Mouse (Mus musculus) layer of hippocampus, adult 9-11 months (tissue): ENCODE results near the gene Il4ra.

Experiments
- DNase-seq: peaks from one replicate; pipeline ENCODE4 v3.0.0; 2022

Gene Il4ra

DNA sequence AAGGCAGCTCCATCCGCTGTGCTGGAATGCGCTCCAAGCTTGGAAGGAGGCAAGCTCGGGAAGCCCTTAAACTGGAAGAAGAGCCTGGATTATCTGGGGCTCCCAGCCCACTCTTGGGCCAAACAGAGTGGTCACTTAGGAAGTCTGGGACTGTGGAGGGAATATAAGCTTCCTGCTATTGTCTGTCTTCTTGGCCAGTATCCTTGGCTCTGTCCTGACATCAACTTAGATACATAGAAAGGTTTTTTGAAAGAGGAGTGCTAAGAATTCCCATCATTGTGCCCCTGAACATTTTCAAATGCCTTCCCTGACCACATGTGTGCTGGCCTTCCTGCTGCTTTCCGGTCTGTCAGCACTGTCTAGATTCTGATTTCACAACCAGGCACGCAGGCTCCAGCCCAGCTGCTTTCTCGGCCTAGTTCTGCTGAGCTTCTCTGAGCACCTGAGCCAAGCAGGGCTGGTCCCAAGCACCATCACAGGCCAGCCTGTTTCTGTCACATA, 989 bp upstream of the Il4ra start:
- DNase-seq, result peak; percentile 72

DNA sequence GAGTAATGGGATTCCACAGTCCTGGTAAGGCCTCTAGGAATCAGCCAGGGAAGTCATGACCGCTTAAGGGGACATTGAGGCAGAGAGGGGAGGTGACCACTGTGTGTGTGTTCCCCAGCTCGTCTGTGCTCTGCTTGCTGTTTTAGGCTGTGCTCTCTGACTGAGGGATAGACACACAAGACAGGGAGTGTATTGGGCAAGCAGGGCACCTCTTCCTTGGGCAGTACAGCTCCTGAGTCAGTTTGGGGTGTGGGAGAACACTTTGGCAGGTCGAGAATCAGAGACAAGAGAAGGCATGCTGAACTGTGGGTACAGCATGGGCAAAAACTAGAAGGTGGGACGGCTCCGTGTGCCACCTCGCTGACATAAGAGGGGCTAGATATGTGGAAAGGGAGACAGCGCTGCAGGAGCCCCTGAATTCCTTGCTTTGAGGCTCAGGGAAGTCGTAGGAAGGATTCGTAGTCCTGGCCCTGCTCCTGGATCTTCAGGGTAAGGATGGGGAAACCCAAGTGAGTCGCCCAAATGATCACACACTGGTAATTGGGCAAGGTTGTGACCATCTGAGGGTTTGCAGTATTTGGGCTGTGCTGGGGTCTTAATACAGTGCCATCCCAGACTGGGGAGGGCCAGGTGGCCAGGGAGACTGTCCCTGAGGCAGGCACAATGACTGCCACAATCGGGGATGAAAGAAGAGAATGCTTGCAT, 1.1 kb downstream of the Il4ra start:
- no peak for DNase-seq

DNA sequence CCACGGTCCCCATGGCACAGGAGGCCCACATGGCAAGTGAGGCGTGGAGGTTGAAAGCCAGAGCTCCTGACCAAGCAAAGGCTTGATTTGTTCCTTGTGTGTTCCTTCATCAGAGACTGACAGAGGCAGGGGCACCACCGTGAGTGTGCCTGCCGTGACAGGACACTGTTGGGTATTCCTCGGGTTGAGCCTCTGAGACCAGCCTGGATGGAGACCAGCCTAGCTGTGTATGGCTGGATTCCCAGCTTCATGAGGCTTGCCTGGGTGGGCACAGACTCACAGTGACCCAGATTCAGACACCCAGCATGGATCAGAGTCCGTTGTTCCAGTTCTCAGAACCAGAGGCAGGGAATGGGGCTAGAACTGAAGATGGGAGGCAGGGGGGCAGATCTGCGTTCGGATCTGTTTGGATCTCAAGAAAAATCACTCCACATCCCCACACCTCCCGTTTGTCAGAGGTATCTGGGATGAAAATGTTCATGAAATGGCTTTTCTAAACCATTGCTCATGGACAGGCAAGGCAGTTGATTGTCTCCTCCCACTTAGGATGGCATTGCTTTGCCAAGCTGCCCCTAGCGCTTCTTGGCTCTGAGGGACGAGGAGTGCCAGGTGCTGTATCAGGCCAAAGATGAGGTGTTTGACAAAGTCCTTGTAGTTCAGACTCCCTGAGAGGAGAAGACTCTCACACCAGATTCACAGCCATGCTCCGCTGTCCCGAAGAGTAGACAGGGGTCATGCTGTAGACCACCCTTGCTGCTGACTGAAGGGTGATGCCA, 1.9 kb downstream of the Il4ra start:
- no peak for DNase-seq

DNA sequence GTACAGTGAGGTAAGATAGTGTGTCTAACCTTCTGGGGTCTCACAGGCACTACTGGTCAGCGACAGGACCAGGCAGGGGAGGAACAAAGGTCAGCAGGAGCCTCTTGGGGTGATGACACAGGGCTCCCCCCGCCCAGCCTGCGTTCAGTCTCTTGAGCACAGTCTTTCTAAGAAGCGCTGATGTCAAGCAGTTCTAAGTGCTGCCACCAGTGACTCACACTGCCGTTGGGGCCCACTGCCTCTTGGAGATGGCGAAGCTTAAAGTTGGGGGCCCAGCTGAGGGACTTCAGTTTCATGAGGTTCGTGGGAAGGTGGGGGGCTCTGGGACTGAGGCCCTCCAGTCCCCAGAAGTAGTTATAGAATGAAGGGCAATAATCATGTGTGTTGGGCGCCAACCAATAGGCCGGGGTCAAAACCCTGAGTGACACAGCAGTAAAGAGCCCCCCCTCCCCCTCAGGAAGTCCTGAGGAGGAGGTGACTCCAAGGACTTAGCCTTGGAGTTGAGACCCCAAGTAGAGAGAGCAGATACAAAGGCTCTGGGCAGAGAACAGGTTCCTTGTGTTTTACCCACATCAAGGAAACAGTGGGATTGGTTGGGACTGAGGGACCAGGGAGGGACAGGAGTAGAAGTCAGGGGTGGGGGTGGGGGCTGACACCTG, 2.7 kb downstream of the Il4ra start:
- no peak for DNase-seq

DNA sequence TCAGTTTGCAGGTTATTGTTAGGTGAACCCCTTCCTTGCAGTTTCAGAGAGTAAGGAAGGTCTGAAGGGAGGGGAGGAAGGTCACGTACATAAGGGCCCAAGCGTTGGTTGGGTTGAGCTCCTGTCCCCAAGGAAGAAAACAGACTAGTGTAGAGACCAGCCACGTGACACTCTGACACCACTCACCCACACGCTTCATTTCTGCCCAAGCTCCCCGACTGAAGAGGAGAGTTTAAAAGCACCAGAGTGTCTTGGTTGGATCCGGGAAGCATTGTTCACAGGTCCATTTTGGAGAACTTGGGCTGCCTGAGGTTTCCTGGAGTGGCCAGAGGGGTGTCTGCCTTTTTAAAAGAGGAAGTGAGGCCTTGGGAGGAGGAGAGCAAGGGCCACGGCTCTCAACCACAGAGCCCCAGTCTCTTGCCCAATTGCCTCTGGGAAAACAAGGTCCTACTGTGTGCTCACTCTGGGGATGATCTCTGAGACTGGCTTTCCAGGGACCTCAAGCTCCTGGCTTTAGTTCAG, 3.5 kb downstream of the Il4ra start:
- peak; percentile 77 for DNase-seq

DNA sequence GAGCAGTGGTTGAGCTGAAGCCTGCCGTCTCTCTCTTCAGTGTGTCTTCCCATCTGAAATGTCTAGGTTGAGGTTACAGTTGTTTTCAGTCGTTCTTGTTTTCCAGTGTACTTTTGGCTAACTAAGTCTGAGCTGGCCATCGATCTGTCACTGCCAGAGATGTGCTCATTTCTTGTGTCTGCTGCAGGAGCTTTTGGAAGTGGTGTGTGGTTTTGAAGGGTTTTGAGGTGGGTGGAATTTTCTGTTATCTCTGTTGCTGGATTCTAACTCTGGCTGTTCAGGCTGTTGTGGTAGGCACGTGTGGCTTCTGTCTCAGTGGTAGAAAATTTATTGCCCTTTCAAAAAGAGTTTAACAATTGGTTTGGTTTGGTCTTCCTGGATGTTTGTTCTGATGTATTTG, 4.2 kb downstream of the Il4ra start:
- DNase-seq, result no peak

DNA sequence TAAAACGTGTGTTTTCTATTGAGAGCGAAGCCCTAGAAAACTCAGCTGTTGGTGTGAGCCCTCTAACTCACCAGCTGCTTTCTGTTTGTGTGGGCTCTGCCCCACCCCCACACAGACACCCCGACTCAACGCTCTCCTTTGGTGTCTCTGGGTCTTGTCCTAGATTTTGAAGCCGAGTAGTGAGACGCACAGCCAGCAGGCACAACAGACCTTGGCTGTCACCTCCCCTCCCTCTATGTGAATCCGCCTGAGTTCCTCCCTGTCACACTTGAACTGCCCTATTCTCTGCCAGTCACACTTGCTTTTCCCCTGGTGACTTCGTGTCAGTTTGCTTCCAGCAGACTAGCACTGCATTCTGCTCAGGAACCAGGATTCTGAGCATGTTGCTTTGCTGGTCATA, 4.9 kb downstream of the Il4ra start:
- no peak for DNase-seq

DNA sequence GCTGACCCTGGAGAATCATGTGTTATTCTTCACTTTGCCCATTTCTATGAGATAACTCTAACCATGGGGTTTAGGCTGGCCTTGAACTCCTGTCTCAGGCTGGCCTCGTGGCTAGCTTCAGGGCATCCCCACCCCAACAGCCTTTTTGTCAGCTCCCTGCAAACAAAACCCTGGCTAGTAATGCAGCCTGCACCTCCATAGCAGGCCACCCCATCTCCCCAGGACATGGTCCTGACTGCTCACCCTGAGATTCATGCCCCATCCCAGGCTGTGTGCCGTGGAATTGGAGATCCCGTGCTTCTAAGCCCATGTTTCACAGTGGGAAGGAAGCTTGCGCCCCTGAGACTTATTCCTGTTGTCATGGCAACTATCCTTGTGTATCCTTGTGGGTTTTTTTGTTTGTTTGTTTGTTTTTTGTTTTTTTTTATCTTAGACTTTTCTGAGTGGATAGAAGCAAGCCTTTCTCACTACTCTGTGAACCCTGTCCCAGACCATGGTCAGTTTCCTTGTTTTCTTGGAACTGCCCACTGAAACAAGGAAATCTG, 6.6 kb downstream of the Il4ra start:
- no peak for DNase-seq

DNA sequence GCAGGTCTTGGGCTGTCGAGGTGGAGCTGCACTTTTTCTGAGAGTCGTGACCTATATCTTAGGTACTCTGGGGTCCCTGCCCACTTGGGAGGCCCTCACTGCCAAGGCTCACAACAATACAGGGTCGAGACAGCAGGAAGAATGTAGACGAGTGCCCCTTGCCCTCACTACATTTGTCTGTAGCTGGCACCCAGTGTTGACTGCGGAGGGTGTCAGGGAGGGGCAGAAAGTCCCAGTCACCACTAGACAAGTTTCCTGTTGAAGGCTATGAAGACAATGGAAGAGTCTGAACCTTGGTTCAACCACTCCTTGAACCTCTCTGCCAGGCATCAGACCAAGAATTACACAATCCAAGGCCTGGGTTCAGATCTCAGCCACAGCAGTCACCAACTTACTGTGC, 7.1 kb downstream of the Il4ra start:
- DNase-seq, result no peak

DNA sequence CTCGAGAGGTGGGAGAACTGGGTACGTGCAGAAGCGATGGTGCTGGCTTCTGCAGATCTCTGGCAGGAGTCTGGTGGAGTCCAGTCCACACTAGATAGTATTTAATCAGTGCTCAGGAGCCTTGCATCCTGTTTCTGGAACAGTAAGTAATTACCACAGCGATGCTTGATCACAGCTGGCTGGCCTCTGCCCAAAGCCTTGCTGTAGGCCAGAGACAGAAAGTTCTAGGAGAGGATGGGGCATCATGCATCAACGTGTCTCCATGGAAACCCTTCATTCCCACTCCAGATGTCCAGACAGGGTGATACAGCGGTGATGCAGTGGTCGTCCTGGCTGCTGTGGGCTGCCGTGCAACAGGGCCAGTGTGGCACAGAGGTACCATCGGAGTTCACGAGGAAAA, 7.6 kb downstream of the Il4ra start:
- no peak for DNase-seq

DNA sequence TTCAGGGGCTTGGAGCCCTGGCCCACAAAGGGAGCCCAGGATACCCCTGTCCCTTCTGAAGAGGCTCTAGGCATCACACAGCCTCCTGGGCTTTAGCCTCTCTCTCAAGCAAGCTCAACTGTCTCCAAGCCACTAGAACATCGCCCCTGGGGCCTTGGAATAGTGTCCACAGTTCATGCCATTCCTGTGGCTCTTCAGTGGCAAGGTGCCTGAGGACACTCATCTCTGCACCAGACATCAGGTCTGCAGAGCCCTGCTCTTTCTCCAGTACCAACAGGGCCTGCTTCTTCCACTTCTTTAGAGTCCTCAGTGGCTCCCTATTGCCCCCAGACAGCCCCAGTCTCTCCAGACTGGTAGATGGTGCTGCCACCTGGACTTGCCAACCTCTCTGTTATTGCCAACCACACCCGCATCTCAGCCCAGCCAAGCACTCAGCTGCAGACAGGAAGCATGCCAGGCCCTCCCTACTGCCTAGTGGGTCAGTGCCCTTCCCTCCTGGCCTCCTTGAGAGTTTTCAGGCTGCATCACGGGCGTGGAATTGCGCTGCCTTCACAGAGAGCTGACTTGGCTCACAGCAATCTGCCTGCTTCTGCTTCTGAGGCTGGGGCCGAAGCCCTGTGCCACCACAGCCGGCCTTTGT, 8.3 kb downstream of the Il4ra start:
- no peak for DNase-seq

DNA sequence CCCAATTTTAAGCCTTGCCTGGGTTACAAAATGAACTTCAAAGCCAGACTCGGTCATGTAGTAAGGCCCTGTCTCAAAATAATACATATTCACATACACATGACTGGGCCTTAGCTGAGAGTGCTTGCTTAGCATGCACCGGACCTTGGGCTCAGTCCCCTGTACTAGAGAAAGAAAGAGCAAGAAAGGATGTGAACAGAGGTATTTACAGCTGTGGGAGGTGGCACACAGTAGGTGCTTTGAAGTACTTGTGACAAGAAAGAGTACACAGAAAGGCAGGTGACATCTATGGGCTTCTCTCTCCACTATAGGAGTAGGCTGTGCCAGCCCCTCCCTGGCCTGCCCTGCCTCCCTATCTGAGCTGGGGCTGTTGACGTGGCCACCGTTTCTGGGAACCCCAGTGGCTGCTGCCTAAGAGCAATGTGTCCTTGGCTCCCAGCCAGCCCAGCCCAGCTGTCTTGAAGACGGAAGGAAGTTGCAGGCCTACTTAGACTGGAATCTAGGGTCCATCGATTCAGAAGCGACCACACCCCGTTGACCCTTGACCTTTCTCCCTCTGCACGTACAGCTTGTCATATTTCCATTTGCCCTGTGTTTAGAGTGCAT, 9.3 kb downstream of the Il4ra start:
- DNase-seq, result peak; percentile 72

DNA sequence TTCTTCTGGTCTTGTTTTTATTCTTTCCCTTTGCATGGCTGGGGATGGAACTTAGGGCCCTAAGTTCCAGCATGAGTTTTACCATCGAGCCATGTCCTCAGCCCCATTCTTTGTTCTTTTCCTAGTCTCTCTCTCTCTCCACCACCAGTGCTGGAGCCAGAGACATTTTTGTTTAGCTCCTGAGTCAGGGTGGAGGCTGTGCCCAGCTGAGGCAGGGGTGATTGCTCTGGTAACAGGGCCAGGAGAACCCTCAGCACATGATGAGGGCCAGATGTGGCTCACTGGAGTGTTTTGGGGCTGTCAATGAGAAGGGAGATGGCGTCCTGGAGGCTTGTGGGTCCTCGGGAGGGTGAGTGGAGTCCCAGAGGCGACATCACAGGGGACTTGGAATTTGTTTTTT, 10.5 kb downstream of the Il4ra start:
- no peak for DNase-seq

DNA sequence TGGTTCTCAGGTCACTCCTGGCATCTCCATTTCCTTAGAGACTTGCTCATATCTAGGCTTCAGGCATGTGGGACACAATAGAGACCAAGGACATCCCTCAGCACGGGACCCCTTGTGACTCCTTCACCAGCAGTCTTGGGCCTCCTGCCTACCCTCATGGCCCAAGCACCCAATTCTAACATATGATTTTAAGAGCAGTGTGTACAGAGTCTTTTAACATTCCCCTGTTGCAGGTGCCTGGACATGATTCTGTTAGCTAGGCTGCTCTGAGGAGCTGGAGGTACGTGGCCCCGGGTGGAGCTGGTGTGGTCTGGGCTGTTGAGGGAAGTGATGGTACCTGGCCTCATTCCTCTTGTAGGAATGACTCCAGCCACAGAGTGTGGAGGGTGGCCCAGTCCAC, 11.2 kb downstream of the Il4ra start:
- DNase-seq, result no peak

DNA sequence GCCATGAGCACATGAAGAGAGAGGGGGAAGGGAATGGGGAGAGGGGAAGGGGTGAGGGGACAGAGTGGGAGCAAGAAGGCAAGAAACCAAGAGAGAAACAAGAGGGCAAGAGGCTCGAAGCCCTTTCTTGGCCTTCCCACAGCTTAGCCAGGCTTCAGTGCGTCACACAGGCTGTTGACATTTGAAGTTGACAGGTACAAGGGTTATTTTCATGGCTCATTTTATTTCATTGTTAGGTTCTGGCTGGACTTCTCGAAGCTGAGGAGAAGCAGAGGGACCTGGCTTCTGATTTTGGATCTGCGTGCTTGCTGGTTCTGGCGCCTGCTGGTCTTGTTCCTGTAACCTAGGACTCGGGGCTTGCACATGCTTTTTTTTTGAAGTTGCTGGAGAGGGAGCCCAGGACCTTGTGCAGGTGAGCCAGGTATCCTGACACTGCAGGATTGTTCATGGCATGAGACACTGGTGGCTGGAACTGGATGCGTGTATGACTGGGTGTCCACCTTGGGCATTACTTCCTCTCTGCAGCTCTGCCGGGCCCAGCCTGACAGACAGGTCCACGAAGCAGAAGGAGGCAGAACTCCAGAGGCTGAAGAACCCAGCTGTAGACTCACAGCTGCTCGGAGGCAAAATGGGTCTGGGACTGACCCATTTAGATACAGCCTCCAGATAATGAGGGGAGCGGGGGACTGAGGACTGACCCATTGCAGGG, 12.6 kb downstream of the Il4ra start:
- no peak for DNase-seq

DNA sequence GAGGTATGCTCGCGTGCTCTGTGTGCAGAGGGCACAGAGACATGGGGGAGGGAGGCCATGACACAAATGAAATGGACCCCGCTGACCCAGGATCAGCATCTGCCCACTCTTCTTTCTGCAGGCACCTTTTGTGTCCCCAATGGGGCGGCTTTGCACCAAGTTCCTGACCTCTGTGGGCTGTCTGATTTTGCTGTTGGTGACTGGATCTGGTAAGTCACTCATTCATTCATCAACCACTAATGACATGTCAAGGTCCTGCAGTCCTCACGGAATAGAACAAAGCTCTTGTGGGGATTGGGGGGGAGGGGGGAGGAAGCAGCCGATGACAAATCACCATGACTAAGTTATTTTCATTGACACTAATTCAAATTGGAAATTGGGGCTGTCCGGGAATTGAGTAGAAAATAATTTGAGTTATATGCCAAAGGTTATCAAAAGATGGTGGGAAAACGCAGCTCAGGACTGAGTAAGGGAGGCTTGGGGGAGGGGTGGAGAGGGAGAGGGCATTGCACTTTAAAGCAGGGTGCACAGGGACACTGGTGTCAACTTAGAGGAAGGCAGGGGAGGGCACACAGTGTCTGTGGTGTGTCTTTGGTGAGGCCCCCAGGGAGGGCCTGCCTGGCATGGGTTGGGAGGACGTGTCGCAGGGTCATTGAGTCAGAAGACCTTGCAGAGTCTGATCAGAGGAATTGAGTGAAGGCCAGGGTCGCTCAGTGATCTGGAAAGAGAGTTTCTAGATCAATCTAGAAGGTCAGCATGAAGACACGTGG, 13.8 kb downstream of the Il4ra start:
- DNase-seq, result no peak

DNA sequence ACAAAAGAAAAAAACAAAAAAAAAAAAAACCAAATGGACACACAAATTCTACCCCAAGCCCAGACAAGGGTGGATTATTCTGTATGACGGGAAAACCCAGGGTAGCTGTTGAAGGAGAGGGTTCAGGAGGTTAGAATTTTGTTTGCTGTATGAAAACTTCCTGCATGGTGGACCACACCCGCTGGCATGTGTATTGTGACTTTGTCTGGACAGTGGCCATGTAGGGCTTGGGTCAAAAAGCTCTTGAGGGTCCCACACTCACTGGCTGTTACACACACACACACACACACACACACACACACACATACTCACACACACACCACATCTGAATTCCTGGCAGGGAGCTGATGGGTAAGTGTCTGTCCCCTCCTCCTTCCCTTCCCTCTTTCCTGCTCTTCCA, 14.5 kb downstream of the Il4ra start:
- no peak for DNase-seq

DNA sequence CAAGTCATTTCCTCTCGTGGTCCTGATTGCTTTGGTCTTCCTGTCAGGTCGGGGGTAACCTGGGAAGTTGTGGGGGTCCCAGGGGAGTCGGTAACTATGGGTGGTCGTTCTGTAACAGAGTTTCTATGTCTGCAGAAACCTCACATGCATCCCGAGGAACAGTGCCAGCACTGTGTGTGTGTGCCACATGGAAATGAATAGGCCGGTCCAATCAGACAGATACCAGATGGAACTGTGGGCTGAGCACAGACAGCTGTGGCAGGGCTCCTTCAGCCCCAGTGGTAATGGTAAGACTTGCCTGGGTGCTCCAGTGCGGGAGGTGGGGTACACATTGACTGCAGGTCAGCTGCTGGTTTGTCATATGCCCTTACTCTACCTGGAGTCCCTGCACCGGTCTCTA, 17.0 kb downstream of the Il4ra start:
- no peak for DNase-seq

DNA sequence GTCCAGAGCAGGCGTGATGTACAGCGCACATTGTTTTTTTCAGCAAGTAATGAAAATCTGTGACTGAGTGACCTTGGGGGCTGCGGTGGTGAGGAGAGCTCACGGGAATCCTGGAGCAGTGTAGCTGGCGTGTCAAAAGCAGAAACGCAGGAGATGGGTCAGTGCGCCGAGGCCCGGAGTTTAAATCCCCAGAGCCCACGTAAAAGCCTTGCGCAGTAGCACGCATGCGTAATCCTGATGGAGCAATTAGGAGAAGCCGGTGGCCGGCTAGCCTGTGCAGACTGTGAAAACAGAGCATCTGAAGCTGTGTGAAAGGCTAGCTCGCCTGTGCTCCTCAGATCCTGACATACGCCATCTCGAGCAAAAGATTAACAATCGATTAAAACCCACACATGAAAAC, 20.0 kb downstream of the Il4ra start:
- no peak for DNase-seq

DNA sequence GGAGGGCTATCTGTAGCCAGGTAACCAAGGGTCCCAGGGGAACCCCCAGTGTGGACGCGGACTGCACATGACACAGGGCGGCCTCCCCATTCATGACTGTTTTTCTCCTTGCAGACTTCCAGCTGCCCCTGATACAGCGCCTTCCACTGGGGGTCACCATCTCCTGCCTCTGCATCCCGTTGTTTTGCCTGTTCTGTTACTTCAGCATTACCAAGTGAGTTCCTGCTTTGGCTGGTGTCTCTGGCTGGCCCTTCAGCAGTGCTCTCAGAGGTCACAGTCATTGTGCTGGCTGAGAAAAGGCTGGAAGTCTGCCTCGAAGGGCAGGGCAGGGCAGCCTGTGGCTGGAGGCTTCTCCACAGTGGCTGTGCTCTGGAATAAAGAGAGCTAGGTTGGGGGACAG, 20.8 kb downstream of the Il4ra start:
- no peak for DNase-seq

DNA sequence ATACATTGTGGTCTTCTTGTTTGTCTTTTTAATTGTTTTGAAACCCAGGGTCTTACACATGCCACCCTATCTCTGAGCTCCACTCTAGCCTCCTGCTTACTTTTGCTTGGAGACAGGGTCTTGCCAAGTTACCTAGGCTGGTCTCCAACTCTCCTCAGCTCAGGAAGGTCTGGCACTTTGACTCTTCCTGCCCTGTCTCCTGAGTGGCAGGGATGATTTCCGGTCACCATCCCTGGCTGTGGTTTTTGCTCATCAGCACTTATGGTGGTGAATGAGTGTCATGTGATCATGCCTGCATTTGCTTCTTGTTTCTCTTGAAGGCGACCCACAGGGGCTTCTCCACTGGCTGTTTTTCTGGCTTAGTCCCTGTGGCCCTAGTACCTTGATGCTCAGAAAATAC, 21.9 kb downstream of the Il4ra start:
- DNase-seq, result no peak
